Comparison of ENCODE assay signal across 9 mouse cellular contexts in the genomic region with DNA sequence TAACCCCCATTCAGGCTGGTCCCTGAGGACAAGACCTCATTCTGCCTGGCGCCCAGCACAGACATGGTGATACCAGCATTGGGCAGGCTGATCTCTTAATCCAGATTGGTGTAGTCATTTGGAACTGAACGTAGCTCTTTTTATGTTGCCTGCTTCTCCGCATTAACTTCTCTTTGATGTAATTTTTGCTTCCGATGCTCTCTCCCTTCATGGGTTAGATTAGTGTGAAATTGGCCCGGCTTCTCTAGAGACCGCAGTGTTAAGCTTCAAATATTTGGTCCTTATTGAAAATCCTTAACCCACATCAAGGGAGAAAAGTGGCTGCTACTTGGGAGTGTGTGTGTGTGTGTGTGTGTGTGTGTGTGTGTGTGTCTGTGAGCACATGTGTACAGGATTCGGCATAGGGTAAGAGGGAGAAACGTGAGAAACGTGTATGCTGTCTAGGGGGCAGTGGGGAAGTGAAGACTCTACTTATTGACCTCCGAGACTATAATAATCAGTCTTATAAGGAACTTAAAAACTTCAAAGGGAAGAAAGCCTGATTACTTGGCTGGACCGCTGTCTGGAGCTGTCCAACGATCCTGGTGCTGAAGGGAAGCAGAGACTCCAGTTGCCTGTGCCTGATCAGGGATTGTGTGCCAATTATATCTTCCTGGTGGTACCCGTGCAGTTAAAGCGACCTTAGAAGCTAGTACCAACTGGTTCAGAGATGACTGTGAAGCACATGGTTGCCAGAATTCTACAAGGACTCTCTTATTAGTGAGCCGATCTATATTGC. TPM values are rescaled to one million over a fixed set of nuclear protein-coding genes. Genes with fewer than 3 reads are reported as not detected.
DNase-seq lines count a peak whose midpoint lies in the region; ATAC-seq and TF ChIP-seq lines count a peak whose summit lies in the region.
"Had no signal": no experiment of that assay in that cellular context is flagged by ENCODE, and none has a peak within 500 bp of the region (broad histone marks: within the 10 kb centered on the region; RNA-seq: fewer than 3 reads in every experiment).

No protein-coding gene starts in this region.

- 38% methylated on average over 15 of the region's 15 CpGs for WGBS in forebrain, postnatal 0 days
- 39% methylated on average over 15 of the region's 15 CpGs for WGBS in forebrain, embryonic 16.5 days

- H3K4me3 ChIP-seq in forebrain, postnatal 0 days (ENCODE audit: low read depth, low read length): no peak overlapping the region
- H3K4me3 ChIP-seq in forebrain, embryonic 16.5 days (replicated peaks; ENCODE audit: low read length): no peak overlapping the region
- H3K4me3 ChIP-seq: heart, embryonic 15.5 days had no signal

- H3K4me2 ChIP-seq in forebrain, postnatal 0 days (ENCODE audit: low read depth): no peak overlapping the region
- H3K4me2 ChIP-seq in forebrain, embryonic 16.5 days (ENCODE audit: low read length): no peak overlapping the region
- H3K4me2 ChIP-seq: heart, embryonic 15.5 days had no signal

- H3K27ac ChIP-seq in forebrain, postnatal 0 days (ENCODE audit: low read depth, low read length): no peak overlapping the region
- H3K27ac ChIP-seq in forebrain, embryonic 16.5 days (ENCODE audit: low read length): no peak overlapping the region
- H3K27ac ChIP-seq: heart, embryonic 15.5 days had no signal

- H3K4me1 ChIP-seq in forebrain, postnatal 0 days (ENCODE audit: insufficient read depth): 0 out of 2 replicates have a peak, but pooled peaks cover 7% of the 10 kb centered on the region
- peaks cover 24% of the 10 kb centered on the region for H3K4me1 ChIP-seq in forebrain, embryonic 16.5 days (replicated peaks; ENCODE audit: control insufficient read depth, insufficient read depth, low read length)

- no peaks in the 10 kb centered on the region for H3K9me3 ChIP-seq in forebrain, postnatal 0 days (ENCODE audit: low read length)
- H3K9me3 ChIP-seq in forebrain, embryonic 16.5 days (ENCODE audit: control insufficient read depth, low read length): no peaks in the 10 kb centered on the region
- H3K9me3 ChIP-seq: heart, embryonic 15.5 days had no signal

- intact Hi-C loops in heart, postnatal 10 days (cut with DNase I): no loop called here

- no peak overlapping the region for H3K9ac ChIP-seq in forebrain, postnatal 0 days
- no peak overlapping the region for H3K9ac ChIP-seq in forebrain, embryonic 16.5 days (replicated peaks; ENCODE audit: low read depth, low read length)
- H3K9ac ChIP-seq: heart, embryonic 15.5 days had no signal

- peak; percentile 40 for DNase-seq in forebrain, postnatal 0 days
- DNase-seq in urinary bladder, adult 18-20 months (ENCODE audit: low spot score in 2 of 2): peak; percentile 5 to 32
- DNase-seq in urinary bladder, postnatal 10 days (ENCODE audit: low spot score): no peak
- peak; percentile 68 to 80 for DNase-seq in heart, postnatal 10 days
- peak; percentile 47 for DNase-seq in lung, postnatal 36 days
- no peak for DNase-seq in layer of hippocampus, postnatal 36 days

- no peaks in the 10 kb centered on the region for H3K36me3 ChIP-seq in forebrain, postnatal 0 days (ENCODE audit: insufficient read depth)
- H3K36me3 ChIP-seq in forebrain, embryonic 16.5 days (ENCODE audit: control insufficient read depth, insufficient read depth): no peaks in the 10 kb centered on the region
- H3K36me3 ChIP-seq: heart, embryonic 15.5 days had no signal

- H3K27me3 ChIP-seq in forebrain, postnatal 0 days (ENCODE audit: insufficient read depth, low read length): peaks cover 37% of the 10 kb centered on the region
- peaks cover 32% of the 10 kb centered on the region for H3K27me3 ChIP-seq in forebrain, embryonic 16.5 days (replicated peaks; ENCODE audit: control insufficient read depth, insufficient read depth, low read length)

- ATAC-seq in forebrain, postnatal 0 days: no peak
- ATAC-seq in forebrain, embryonic 16.5 days: no peak
- ATAC-seq in cerebellum, adult (ENCODE audit: insufficient number of reproducible peaks, low FRiP score, low TSS enrichment): no peak

- no peak for TF ChIP-seq CTCF in forebrain, postnatal 0 days (IDR thresholded peaks at IDR 0.05; ENCODE audit: low read depth)

RNA-seq across cellular contexts. Expression of gene Gpatch2l, which starts 28.8 kb away (rescaled TPM):
- 34.6 and 41.0 TPM in 2 replicates for total RNA-seq in forebrain, postnatal 0 days (2014; rRNA removed)
- 16.4 and 21.5 TPM in 2 replicates for polyA plus RNA-seq in forebrain, postnatal 0 days (2015; fragmentation: Nextera tagmentation; extraction: Ambion mirVana)
- polyA plus RNA-seq in forebrain, embryonic 16.5 days (2015; fragmentation: Nextera tagmentation; extraction: Ambion mirVana): 35.5 and 35.6 TPM in 2 replicates
- total RNA-seq in heart, postnatal 10 days (2021): 10 to 100 TPM; 18.7 to 18.9 TPM
- total RNA-seq in layer of hippocampus, postnatal 36 days (2021): 10 to 100 TPM; 29.3 to 30.2 TPM

Comparison
In these comparisons a context has a peak if more than half of its experiments do, and no peak if none do; other contexts are left out.
1. DNase-seq: peak in forebrain, postnatal 0 days (single experiment), urinary bladder, adult 18-20 months (2 of 2), heart, postnatal 10 days (2 of 2) and lung, postnatal 36 days (single experiment); none in urinary bladder, postnatal 10 days (single experiment) and layer of hippocampus, postnatal 36 days (0 of 2).